Mouse (Mus musculus) kidney, embryonic 15.5 days (tissue): Measurements from ENCODE around the gene Stxbp3. TPM values are rescaled to one million over a fixed set of nuclear protein-coding genes. Genes with fewer than 3 reads are reported as not detected.
"Not testable (repeated sequence)": the region's sequence is repeated elsewhere in the genome, so short reads cannot be mapped to it uniquely, and the experiment has no call there.

Experiments used
- ATAC-seq: fragments of 200-750 bp; cut with Nextera tagmentation; replicated peaks from 2 replicates; pipeline ENCODE4 v1.8.0; 2017; ENCODE audit warnings: moderate TSS enrichment; ENCODE audit not compliant: low FRiP score
- H3K27ac ChIP-seq: fragments of 300-500 bp; sonication (generic); 2 replicates; pipeline ENCODE4 v1.5.1; 2015; ENCODE audit warnings: mild to moderate bottlenecking, inconsistent platforms
- H3K27me3 ChIP-seq: fragments of 300-500 bp; sonication (generic); 2 replicates; pipeline ENCODE4 v1.6.1; 2015; ENCODE audit warnings: inconsistent platforms
- H3K36me3 ChIP-seq: fragments of 300-500 bp; sonication (generic); 2 replicates; pipeline ENCODE4 v1.6.1; 2015; ENCODE audit warnings: inconsistent platforms
- H3K4me1 ChIP-seq: fragments of 300-500 bp; sonication (generic); 2 replicates; pipeline ENCODE4 v1.6.1; 2015; ENCODE audit warnings: inconsistent platforms
- H3K4me2 ChIP-seq: fragments of 300-500 bp; sonication (generic); 2 replicates; pipeline ENCODE4 v1.6.1; 2015; ENCODE audit warnings: moderate library complexity, mild to moderate bottlenecking, inconsistent platforms
- H3K4me3 ChIP-seq: fragments of 300-500 bp; sonication (generic); replicated peaks from 2 replicates; pipeline ENCODE4 v1.5.1; 2015; ENCODE audit warnings: mild to moderate bottlenecking, inconsistent platforms
- H3K9ac ChIP-seq: fragments of 300-500 bp; sonication (generic); 2 replicates; pipeline ENCODE4 v1.6.1; 2015; ENCODE audit warnings: mild to moderate bottlenecking, inconsistent platforms
- H3K9me3 ChIP-seq: fragments of 300-500 bp; sonication (generic); replicated peaks from 2 replicates; pipeline ENCODE4 v1.6.1; 2016; ENCODE audit warnings: inconsistent platforms
- WGBS: fragments of 180-500 bp; shearing (Covaris S2); methylation state at CpG from one replicate; pipeline ENCODE4 v1.1.7; 2015; ENCODE audit warnings: mixed read lengths; 5-methylcytosine and 5-hydroxymethylcytosine counted together
- polyA plus RNA-seq: library from polyadenylated mRNA; unstranded; fragments of >200 nt; fragmentation: Nextera tagmentation; extraction: Ambion mirVana; gene quantifications from 2 replicates; pipeline ENCODE4 v1.2.1, GENCODE M21; 2015

Gene Stxbp3
- 34.9 and 35.6 TPM in 2 replicates for polyA plus RNA-seq

DNA sequence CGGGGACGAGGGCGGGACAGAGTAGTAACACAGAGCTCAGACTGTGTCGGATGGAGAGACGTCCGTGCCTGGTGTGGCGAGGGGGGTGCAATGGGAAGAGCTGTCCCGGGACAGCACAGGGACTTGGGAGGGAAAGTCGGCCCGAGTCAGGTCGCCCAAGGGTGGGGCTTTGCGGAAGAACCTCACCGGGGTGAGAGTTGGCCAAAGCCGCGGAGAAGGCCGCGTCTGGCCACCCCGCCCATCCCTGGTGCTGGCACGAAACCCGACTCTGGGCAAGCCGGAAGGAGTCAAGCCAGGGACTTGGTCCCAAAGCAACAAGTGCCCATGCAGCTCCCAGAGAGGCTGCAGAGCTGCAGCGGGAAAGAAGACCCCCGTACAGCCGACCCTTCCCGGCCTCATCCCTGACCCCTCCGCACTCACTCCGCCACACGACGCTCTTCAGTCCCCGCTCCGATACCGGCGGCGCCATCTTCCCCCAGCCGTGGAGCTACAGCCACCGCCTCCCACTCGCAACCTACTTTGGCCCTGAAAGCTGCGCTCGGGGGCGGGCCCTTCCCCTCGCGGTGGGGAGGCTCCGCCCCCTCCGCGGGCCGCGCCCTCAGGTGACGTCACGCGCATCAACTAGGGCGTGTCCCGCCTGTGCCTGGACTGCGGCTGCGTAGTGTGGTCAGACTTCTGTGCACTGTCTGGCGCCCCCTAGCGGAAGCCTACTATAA is at the start of gene Stxbp3:
TSS of gene Stxbp3 (minus strand) at position 527 of the 716 bp plus-strand sequence.
- under 1% methylated on average over 56 of the region's 56 CpGs for WGBS
- peak within 1 kb of the TSS; percentile 67 for H3K4me3 ChIP-seq
- peaks cover 13% of the 10 kb centered on the region for H3K4me1 ChIP-seq
- H3K36me3 ChIP-seq: peaks cover 10% of the 10 kb centered on the region; the same call in 1 of the 2 replicates
- peak within 1 kb of the TSS; percentile 61 for H3K4me2 ChIP-seq
- peak; percentile 98 for ATAC-seq
- peak within 1 kb of the TSS; percentile 63 for H3K9ac ChIP-seq
- H3K27ac ChIP-seq: peak within 1 kb of the TSS; percentile 92
- no peaks in the 10 kb centered on the region for H3K27me3 ChIP-seq
- H3K9me3 ChIP-seq: no peaks in the 10 kb centered on the region

DNA sequence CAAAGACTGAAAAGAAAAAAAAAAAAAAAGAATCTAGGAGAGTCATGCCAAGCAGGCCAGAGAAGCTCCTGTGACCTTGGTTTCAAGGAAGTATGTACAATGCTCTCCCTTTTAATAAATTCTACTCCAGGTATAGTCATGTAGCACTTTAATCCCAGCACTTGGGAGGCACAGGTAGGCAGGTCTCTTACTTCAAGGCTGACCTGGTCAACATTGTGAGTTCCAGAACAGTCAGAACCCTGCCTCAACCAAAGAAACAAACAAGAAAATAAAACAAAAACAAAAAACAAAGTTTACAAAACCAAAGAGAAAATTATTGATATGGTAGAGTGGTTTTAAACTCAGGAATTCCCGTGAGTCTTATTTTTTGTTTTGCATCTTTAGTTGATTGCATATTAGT is 49.6 kb upstream of the Stxbp3 start, which contains the start of gene Fndc7:
TSS of gene Fndc7 (minus strand) at position 101 of the 400 bp plus-strand sequence.
- no peak for ATAC-seq
- H3K4me2 ChIP-seq: no peak within 1 kb of the TSS
- H3K9me3 ChIP-seq: no peaks in the 10 kb centered on the region
- H3K4me3 ChIP-seq: no peak within 1 kb of the TSS
- H3K27ac ChIP-seq: no peak within 1 kb of the TSS
- H3K9ac ChIP-seq: no peak within 1 kb of the TSS
- H3K36me3 ChIP-seq: no peaks in the 10 kb centered on the region
- WGBS: 93% methylated on average over 1 of the region's 1 CpGs
- H3K4me1 ChIP-seq: 0 out of 2 replicates have a peak, but pooled peaks cover 6% of the 10 kb centered on the region
- H3K27me3 ChIP-seq: no peaks in the 10 kb centered on the region

DNA sequence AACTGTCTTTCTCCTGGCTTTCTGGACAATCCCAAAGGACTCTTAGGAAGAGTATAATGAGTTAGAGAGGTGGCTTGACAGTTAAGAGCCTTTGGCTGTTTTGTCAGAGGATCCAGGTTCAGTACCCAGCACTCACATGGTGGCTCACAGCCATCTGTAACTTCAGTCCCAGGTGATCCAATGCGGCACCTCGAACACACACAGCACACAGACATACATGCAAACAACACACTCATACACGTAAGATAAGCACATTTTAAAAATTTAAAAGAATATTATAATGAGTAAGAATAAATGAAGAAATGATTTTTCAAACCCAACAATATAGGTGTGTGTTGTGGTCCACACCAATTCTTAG is 47.3 kb upstream of the Stxbp3 start:
- no peaks in the 10 kb centered on the region for H3K36me3 ChIP-seq
- H3K4me2 ChIP-seq: no peak overlapping the region
- H3K4me3 ChIP-seq: no peak overlapping the region
- H3K4me1 ChIP-seq: 0 out of 2 replicates have a peak, but pooled peaks cover 6% of the 10 kb centered on the region
- no peaks in the 10 kb centered on the region for H3K27me3 ChIP-seq
- 91% methylated on average over 3 of the region's 3 CpGs for WGBS
- no peak overlapping the region for H3K9ac ChIP-seq
- no peak overlapping the region for H3K27ac ChIP-seq
- no peaks in the 10 kb centered on the region for H3K9me3 ChIP-seq
- ATAC-seq: no peak

DNA sequence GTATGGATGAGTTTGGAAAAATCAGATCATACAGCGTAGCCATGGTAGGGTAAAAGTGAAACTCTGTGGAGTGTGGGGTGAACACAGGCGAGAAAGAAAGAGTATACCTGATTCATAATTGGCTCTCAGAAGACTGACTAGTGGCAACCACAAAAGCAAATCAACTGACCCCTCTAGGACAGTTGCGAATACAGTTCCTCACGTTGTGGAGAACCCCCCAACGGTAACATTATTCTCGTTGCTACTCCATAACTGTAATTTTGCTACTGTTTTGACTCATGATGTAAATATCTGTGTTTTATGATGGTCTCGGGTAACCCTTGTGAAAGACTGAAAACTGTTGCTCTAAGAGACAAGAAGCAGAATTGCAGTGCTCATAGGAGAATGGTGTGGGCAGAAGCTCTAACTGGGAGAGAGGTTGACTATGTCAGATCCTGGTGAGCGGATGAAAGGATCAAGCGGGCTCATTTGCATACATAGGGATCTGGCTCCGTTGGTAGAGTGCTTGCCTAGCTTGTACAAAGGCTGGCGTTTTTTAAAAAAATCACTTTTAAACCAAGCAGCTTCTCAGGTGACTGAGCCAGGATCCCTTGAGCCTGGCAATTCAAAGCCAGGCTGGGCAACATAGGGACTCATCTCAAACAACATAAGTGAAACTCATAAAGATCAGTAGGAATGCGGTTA is 46.8 kb upstream of the Stxbp3 start:
- Histone ChIP-seq H3K9ac (no peak overlapping the region), H3K27ac (no peak overlapping the region), H3K27me3 (no peaks in the 10 kb centered on the region), H3K36me3 (no peaks in the 10 kb centered on the region), H3K4me3 (no peak overlapping the region), H3K4me2 (no peak overlapping the region), H3K4me1 (0 out of 2 replicates have a peak, but pooled peaks cover 6% of the 10 kb centered on the region), H3K9me3 (no peaks in the 10 kb centered on the region)
- WGBS: 76% methylated on average over 12 of the region's 12 CpGs
- no peak for ATAC-seq

DNA sequence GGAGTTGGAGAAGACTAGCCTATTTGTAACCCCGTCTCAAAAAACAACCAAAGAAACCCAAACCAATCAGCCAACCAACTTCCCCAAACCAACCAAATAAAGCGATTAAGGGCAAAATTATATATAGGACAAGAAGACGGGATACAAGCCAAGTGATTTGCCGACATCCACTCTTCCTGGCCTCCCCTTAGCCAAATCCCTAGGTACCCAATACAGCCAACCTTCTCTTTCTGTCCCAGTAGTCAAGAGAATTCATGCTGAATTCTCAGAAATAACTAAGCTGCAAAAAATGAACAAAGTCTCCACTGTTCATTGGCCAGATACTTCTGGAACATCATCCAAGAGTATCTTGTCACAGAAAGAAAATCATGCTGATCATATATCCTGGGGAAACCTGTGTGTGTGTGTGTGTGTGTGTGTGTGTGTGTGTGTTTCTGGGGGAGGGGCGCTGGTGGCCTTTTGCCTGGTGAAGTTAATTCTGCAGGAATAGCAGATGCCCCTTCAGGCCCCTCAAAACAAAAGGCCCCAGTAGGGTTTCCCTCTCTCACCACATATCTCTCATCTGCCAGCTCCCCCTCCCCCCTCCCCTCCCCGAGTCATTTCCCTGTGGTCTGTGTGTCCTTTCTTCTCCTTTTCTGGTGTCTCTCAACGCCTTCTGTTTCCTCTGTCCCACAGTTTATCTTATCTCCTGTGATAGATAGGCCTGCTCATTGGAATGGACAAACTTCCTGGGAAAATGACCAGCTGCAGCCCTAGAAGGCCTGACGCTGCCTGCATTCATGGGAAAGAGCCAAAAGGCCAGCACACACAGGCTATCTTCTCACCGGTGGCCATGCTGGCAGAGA is 45.6 kb upstream of the Stxbp3 start:
- Histone ChIP-seq H3K27ac (no peak overlapping the region), H3K4me1 (peaks cover 12% of the 10 kb centered on the region), H3K9ac (no peak overlapping the region), H3K4me2 (no peak overlapping the region), H3K4me3 (no peak overlapping the region), H3K27me3 (no peaks in the 10 kb centered on the region), H3K36me3 (no peaks in the 10 kb centered on the region), H3K9me3 (no peaks in the 10 kb centered on the region)
- WGBS: 53% methylated on average over 9 of the region's 9 CpGs
- ATAC-seq: no peak

DNA sequence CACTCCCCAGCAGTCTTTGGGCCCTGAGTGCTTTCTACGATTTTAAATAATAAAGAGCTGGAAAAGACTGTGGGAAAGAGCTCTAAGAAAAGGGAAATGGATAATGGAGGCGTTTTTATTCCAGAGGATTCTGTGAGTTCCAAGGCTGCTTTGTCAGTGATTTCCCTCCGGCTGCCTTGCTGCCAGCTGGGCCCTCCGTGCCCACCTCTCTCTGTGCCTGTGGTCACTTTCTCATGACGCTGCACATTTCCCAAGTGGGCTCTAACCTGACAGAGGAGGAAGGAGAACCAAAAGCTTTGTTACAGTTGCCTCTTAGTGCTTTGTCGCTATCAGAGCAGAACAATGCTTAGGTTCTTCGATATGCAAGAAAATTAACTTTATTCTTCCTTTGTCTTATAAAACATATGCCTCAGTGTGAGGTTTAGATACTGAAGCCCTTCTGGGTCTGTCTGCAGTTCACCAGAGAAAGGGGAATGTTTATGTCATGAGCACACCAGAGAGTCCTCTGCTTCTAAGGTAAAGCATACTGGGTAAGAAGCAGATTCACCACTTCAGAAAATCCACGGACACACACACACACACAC is 44.5 kb upstream of the Stxbp3 start:
- 66% methylated on average over 8 of the region's 8 CpGs for WGBS
- no peak for ATAC-seq

DNA sequence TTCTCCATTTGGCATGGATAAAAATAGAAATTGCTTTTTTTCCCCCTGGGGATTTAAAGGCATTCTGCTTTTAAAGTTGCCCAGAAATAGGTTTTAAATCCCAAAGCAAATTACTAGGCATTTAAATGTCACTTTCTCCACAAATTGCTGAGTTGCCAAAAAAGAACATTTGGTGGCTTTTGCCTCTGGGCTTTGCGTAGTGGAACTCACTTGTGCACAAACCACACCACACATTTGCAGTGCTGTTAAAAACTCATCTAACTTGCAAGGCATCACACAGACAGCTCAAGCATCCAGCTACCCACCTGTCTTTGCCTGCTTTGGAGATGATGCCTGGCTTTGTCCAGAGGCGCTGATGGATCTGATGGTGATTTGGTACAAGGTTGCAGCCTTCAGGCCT is 42.7 kb upstream of the Stxbp3 start:
- 80% methylated on average over 2 of the region's 2 CpGs for WGBS
- no peaks in the 10 kb centered on the region for H3K9me3 ChIP-seq
- no peak overlapping the region for H3K27ac ChIP-seq
- H3K9ac ChIP-seq: no peak overlapping the region
- no peak overlapping the region for H3K4me3 ChIP-seq
- no peaks in the 10 kb centered on the region for H3K27me3 ChIP-seq
- H3K4me1 ChIP-seq: peaks cover 17% of the 10 kb centered on the region
- H3K4me2 ChIP-seq: no peak overlapping the region
- H3K36me3 ChIP-seq: no peaks in the 10 kb centered on the region
- no peak for ATAC-seq

More for the DNA sequence above, 44.5 kb upstream of the Stxbp3 start:
- H3K9ac ChIP-seq: no peak overlapping the region
- H3K9me3 ChIP-seq: no peaks in the 10 kb centered on the region
- H3K4me3 ChIP-seq: no peak overlapping the region
- H3K27me3 ChIP-seq: no peaks in the 10 kb centered on the region
- peaks cover 17% of the 10 kb centered on the region for H3K4me1 ChIP-seq
- H3K36me3 ChIP-seq: no peaks in the 10 kb centered on the region
- H3K4me2 ChIP-seq: no peak overlapping the region
- H3K27ac ChIP-seq: no peak overlapping the region

DNA sequence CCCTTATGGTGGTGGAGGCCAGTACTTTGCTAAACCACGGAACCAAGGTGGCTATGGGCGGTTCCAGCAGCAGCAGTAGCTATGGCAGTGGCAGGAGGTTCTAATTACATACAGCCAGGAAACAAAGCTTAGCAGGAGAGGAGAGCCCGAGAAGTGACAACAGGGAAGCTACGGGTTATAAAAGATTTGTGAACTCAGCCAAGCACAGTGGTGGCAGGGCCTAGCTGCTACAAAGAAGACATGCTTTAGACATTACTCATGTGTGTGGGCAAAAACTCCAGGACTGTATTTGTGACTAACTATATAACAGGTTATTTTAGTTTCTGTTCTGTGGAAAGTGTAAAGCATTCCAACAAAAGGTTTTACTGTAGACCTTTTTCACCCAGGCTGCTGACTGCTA is 41.5 kb upstream of the Stxbp3 start:
- H3K4me2 ChIP-seq, H3K27me3 ChIP-seq, H3K4me3 ChIP-seq, H3K9me3 ChIP-seq, ATAC-seq, H3K9ac ChIP-seq, H3K27ac ChIP-seq, H3K36me3 ChIP-seq: not testable (repeated sequence)
- WGBS: 25% methylated on average over 4 of the region's 4 CpGs
- H3K4me1 ChIP-seq: peaks cover 17% of the 10 kb centered on the region

DNA sequence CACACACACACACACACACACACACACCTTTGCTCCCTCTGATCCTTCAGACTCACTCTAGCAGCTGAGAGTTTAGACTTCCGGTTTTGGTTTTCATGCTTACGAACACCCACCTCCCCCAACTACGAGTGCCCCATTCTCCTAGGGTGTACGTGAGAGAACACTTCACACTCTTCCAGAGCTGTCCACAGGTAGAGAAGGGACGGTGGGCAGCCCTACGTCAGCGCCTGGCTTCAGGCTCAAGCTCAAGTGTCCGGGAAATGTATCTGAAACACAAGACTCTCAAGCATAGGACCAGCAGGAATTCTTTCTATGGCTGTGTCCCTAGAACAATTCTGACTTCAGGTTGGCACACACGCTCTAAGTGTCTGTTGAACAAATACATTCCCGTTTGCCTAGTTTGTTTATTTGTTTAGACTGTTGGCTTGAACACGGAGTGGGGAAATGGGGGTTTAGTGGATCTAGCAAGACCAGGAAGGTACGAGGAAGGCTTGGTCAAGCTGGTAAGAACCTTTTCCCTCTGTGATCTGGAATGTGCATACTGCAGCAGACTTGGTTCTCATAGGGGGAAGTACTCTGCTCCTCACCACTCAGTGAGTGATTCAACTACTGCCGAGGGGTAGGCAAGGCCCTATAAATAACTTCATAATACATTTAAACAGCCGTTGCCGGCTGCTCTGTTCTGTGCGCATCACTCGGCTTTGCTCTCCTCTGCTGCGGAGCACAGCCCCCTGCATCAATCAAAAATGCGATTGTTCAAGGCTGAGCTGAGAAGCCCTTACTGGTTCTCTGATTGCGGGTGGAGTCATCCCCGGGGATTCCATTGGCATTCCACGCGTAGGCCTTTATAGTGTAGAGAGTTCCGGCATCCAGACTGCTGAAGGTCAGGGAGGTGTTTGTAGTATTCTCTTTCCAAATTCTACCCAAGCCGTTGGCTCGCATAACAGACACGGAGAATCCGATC is 40.5 kb upstream of the Stxbp3 start:
- H3K4me2 ChIP-seq: peak overlapping the region; percentile 49
- no peaks in the 10 kb centered on the region for H3K27me3 ChIP-seq
- H3K27ac ChIP-seq: 0 out of 2 replicates have a peak overlapping the region, but pooled peaks have one; percentile 41
- H3K36me3 ChIP-seq: no peaks in the 10 kb centered on the region
- H3K4me1 ChIP-seq: peaks cover 11% of the 10 kb centered on the region
- no peaks in the 10 kb centered on the region for H3K9me3 ChIP-seq
- 0 out of 2 replicates have a peak overlapping the region, but pooled peaks have one; percentile 4 for H3K9ac ChIP-seq
- H3K4me3 ChIP-seq: peak overlapping the region; percentile 10; the same call in 1 of the 2 replicates
- ATAC-seq: peak; percentile 74; the same call in 1 of the 2 replicates
- 36% methylated on average over 28 of the region's 28 CpGs for WGBS

DNA sequence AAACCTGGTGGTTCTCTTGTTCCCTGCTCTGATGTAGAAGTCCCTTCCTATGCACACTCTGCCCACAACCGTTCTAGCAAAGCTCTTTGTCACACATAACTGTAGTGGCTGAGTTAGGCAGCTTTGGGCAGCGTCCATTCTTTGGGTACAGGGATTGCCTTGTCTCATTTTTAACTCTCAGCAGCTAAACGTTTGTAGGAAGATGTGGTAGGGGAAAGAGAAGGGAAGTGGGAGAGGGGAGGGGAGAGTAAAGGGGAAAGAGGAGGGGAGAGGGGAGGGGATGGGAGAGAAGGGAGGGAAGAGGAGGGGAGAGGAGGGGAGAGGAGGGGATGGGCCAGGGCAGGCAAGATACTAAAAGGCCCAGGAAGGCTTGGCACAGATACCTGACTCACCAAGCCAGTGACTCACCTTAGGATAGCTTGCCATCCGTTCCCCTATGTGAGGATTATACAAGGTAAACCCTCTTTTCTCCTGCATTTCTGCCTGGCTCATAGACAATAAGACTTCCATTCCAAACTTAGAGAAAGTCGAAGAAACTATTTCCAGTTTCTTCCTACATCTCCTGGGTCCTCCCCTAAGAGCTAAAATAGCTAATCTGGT is 39.6 kb upstream of the Stxbp3 start:
- 70% methylated on average over 5 of the region's 5 CpGs for WGBS
- H3K9ac ChIP-seq: no peak overlapping the region
- no peaks in the 10 kb centered on the region for H3K9me3 ChIP-seq
- H3K4me3 ChIP-seq: no peak overlapping the region
- no peak for ATAC-seq
- H3K27me3 ChIP-seq: no peaks in the 10 kb centered on the region
- no peak overlapping the region for H3K27ac ChIP-seq
- no peak overlapping the region for H3K4me2 ChIP-seq
- no peaks in the 10 kb centered on the region for H3K36me3 ChIP-seq
- H3K4me1 ChIP-seq: peaks cover 11% of the 10 kb centered on the region
